Mouse (Mus musculus) erythroblast, adult 5-6 weeks (primary cell): ENCODE measurements around the gene Hnrnph1. TPM values are rescaled to one million over a fixed set of nuclear protein-coding genes. Genes with fewer than 3 reads are reported as not detected.
"Not testable (repeated sequence)": the region's sequence is repeated elsewhere in the genome, so short reads cannot be mapped to it uniquely, and the experiment has no call there.

Experiments
- ATAC-seq: replicated peaks from 2 replicates; pipeline ENCODE4 v1.8.0; 2016; ENCODE audit warnings: moderate number of reproducible peaks, mild to moderate bottlenecking, moderate TSS enrichment, inconsistent platforms; ENCODE audit not compliant: poor library complexity, low FRiP score, severe bottlenecking
- total RNA-seq, 2 experiments: library from RNA; stranded (forward) in 1 of 2; stranded (reverse) in 1 of 2; fragments of 150-400 nt in 1 of 2; fragments of 200-764, 138-1000 nt in 1 of 2; gene quantifications; 2 replicates each; pipeline versions ENCODE4 v1.2.3 to v1.2.4; 2015 to 2017; ENCODE audit warnings: low replicate concordance in 2 of 2

Gene Hnrnph1
- total RNA-seq (2015; ENCODE audit: low replicate concordance) = 162 and 237 TPM in 2 replicates
- 155 and 222 TPM in 2 replicates for total RNA-seq (2017; ENCODE audit: low replicate concordance)

GRCm38 (mm10) chr11:50376911-50377891 is at the start of gene Hnrnph1:
Hnrnph1 (plus strand) TSS chr11:50376990.
- ATAC-seq = peak; percentile 90

GRCm38 (mm10) chr11:50328075-50328625 is 48.6 kb upstream of the Hnrnph1 start:
- no peak for ATAC-seq

DNA sequence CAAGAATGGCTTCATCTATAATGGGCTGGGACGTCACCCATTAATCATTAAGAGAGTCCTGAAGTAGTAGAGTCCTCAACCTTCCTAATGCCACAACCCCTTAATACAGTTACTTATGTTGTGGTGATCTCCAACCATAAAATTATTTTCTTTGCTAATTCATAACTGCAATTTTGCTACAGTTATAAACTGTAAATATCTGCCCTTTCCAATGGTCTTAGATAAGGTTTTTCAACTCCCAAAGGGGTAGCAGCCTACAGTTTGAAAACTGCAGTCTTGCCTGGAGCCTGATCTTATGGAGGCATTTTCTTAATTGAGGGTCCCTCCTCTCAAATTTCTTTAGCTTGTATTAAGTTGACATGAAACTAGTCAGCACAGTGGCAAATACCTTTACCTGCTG is 47.4 kb upstream of the Hnrnph1 start:
- no peak for ATAC-seq

- no peak for ATAC-seq
These were observed 43.6 kb upstream of the Hnrnph1 start for GRCm38 (mm10) chr11:50333181-50333580.

DNA sequence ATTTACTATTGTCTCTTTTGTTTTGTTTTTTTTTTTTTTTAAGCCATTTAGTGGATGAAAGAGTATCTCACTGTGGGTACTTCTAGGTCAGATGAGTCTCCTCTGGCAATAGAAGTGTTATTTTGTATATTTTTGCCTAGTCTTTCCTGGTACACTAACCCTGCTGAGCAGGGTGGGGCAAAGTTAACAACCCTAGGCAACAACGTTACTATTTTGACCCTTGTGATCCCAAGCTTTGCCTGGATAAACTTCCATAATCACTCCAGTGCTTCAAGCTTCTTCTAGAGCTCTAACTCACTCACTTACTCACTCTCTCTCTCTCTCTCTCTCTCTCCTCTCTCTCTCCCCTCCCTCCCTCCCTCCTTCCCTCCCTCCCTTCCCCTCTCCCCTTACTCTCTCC is 40.7 kb upstream of the Hnrnph1 start:
- no peak for ATAC-seq

DNA sequence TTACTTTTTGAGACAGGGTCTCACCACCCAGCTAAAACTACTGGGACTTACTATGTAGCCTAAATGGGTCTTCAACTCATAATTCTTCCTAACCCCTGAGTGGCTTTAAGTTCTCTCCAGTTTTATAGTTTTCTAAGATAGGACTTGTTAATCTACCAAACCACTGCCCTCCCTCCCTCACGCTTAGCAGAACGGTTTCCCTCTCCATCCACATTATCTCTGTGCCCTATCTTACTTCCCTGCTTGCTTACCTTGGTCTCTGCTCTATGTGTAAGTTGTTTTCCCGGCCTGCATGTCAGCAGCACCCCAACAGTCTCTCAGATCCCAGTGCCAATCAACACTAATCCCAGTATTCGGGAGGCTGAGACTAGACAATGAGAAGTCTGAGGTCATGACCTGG is 39.9 kb upstream of the Hnrnph1 start:
- no peak for ATAC-seq

DNA sequence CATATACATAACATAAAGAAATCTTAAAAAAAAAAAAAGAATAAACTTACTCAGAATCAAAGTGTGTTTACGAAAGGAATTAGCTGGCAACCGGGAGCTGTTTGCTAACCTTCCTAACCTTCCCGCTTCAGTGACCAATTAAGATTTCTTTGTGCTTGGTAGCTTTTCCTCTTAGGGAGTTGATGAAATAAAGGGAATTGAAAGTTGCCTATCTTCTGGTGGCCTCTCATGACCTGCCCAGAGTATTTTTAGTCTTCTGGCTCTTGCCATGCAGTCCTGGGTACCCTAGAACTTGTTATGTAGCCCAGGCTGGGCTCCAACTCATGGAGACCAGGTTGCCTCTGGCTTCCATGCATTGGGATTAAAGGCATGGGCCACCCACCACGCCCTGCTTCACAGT is 31.3 kb upstream of the Hnrnph1 start:
- no peak for ATAC-seq

- no peak for ATAC-seq
These were observed 30.3 kb upstream of the Hnrnph1 start for GRCm38 (mm10) chr11:50346256-50347032.

GRCm38 (mm10) chr11:50352177-50352576 is 24.6 kb upstream of the Hnrnph1 start:
- ATAC-seq = no peak

DNA sequence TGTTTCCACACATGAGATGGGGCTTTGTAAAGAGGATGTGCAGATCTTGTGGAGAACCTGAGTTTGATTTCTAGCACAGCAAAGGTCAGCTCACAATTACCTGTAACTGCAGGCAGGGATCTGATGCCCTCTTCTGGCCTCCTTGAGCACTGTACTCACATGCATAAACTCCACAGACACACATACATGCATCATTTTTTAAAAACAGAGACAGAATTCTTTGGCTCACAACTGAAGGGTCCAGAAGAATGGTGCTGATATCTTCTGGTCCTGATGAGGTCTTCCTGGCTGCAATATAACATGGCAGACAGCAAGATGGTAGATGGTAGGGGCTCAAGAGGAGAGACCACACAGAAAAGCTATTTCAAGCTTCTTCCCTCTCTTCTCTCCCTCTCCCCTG is 22.6 kb upstream of the Hnrnph1 start, which contains the start of gene Cby3:
Cby3 (plus strand) TSS at position 301 of the 400 bp plus-strand sequence.
- ATAC-seq = no peak

DNA sequence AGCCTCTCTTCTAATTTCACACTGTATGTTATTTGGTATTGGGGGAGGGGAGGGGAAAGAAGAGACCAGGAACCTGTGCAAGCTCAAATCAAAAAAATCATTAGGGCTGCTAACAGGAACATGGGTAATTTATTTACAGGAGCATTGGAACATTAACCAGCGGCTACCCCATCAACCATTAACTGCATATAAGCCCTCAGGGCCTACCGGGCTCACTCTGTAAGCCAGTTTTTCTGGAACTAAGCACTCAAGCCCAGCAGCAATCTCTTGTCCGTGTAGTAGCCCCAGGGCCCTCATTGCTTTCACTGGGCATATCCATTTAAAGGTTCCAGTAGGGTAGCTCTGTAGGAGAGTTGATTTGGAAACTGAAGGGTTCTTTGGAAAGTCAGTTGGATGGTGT is 21.9 kb upstream of the Hnrnph1 start:
- no peak for ATAC-seq

DNA sequence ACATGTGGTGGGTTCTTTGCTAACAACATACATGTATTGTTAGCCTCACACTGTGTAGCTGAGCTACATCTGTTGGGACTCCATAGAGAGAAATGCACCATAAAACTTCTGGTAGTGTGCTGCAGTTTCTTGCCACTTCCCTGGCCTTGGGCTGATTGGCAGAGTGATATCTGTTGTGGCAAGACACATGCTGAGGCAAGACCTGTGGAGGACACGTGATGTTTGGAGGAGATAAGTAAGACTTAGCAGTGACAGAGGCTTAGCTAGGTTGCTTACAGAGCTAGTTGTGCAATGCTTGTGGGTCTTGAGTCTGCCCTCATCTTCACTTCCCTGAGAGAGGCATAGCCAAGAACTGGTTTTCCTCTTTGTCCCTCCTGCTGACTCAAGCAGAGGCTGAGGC is 21.4 kb upstream of the Hnrnph1 start:
- ATAC-seq = no peak

DNA sequence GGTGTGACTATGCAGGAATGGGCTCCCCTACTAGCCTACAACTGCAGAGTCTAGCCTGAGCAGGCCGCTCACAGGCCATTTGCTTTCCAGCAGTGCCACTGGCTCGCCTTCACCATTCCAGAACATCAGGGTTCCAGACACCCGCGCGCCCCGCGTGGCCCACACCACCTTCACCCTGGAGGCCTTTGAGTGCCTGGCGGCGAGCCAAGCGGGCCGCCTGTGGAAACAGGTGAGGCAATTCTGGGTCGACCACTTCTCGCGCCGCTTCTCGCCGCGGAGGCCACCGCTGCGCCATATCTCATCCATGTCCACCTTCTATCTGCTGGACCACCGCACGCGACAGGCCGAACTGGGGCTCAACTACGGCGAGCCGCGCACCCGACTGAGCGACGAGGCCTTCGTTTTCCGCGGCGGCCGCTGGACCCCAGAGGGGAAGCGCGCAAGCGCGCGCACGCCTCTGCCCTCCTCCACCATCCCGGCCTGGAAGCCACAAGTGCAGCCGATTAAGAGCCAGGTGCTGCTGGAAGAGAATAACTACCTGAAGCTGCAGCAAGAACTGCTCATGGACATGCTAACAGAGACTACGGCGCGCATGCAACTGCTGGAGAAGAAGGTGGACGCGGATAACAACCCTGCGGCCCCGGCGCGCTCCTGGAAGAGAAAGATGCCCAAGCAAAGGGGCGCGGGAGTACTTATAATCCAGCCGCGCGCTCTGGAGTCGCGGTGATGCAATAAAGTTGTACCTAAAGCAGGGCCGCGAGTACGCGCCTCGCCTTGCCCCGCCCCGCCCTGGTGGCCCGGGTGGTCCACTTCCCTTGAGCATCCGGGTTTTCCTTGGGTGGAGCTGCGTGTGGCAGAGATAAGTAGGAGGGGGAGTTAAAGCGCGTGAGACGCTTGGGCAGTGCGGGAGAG is 17.6 kb upstream of the Hnrnph1 start:
- no peak for ATAC-seq

DNA sequence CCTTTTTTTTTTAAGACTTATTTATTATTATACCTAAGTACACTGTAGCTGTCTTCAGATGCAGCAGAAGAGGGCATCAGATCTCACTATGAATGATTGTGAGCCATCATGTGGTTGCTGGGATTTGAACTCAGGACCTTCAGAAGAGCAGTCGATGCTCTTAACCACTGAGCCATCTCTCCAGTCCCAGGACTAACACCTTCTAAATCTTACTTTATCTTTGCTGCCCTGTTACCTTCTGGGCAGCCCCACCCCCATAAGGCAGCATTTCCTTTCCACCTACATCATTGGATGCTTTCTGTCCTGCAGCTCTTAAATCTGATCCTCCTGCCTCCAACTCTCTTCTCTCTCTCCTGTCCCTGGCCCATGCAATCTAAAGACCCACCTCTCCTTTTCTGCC is 15.5 kb upstream of the Hnrnph1 start:
- not testable (repeated sequence) for ATAC-seq

GRCm38 (mm10) chr11:50364548-50364947 is 12.2 kb upstream of the Hnrnph1 start:
- ATAC-seq = peak; percentile 88

DNA sequence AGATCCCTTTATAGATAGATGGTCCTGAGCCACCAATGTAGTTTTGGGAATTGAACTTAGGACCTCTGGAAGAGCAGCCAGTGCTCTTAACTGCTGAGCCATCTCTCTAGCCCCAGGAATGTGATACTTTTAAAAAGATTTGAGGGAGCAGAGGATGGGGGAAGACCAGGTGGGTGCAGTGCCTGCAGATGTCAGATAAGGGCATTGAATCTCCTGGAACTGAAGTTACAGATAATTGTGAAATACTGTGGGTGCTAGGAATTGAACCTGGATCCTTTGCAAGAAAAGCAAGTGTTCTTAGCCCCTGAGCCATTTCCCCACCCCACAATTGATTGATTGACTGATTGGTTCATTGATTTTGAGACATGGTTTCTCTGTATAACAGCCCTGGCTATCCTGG is 11.5 kb upstream of the Hnrnph1 start:
- ATAC-seq = no peak

DNA sequence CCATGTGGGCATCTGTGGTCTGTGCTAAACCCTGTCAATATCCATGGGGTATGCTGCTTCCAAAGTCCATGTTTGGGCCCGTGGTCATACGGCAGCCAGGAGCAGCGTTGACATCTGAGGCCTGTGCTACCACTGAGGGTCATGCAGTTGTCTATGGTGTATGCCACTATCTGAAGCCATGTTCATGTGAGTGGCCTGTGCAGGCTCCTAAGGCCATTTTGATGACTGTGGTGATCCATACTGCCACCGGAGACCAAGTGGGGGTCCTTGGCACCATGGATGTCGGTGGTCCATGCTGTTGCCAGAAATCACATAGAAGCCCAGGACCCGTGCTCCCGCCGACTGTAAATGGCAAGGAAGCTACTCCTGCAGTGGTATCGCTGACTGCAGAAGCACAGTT is 9.3 kb upstream of the Hnrnph1 start:
- ATAC-seq = no peak

- ATAC-seq = no peak
These were observed 7.4 kb upstream of the Hnrnph1 start for GRCm38 (mm10) chr11:50369360-50369911.

DNA sequence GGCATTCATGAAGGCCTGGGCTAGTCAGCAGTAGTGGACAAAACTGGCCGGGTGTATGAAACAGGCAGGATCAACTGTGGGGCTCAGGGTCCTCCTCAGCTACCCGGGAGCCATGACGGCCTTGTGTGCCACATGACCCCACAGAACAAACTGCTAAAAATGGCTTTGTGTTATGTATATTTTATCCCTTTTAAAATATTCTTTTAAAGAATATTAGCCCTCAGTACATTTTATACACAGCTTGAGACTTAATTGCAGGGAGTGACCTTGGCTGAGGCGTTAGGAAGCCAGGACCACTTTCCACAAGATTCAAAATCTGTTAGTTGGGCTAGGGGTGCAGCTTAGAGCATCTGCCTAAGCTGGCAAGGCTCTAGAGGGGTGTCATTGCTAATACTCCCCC is 5.8 kb upstream of the Hnrnph1 start:
- ATAC-seq = peak; percentile 16; the same call in 1 of the 2 replicates
